9 mouse cellular contexts compared by ENCODE assay signal in genomic region chr1:71844938-71845685, GRCm38 (mm10).
DNase-seq lines count a peak whose midpoint lies in the region; ATAC-seq lines count a peak whose summit lies in the region.
"Had no signal": no experiment of that assay in that cellular context is flagged by ENCODE, and none has a peak within 500 bp of the region (broad histone marks: within the 10 kb centered on the region; RNA-seq: fewer than 3 reads in every experiment).

No protein-coding gene starts in this region.

- H3K4me2 ChIP-seq in kidney, embryonic 15.5 days = peak overlapping the region; percentile 41
- H3K4me2 ChIP-seq: neural tube, embryonic 13.5 days had no signal

- H3K27me3 ChIP-seq in kidney, embryonic 15.5 days = no peaks in the 10 kb centered on the region
- H3K27me3 ChIP-seq: neural tube, embryonic 13.5 days had no signal

- WGBS in kidney, embryonic 15.5 days = 38% methylated on average over 16 of the region's 16 CpGs

- H3K4me3 ChIP-seq in kidney, embryonic 15.5 days (replicated peaks) = no peak overlapping the region
- H3K4me3 ChIP-seq: neural tube, embryonic 13.5 days had no signal

- H3K27ac ChIP-seq in kidney, embryonic 15.5 days = peak overlapping the region; percentile 79
- H3K27ac ChIP-seq: neural tube, embryonic 13.5 days had no signal

- DNase-seq in adrenal gland, postnatal 10 days = peak; percentile 5
- DNase-seq in adrenal gland, postnatal 25 days = no peak
- peak; percentile 6 for DNase-seq in frontal cortex, postnatal 25 days (ENCODE audit: low spot score in 2 of 2)
- DNase-seq in right cerebral cortex, adult 2 months (ENCODE audit: low spot score in 2 of 2) = peak; percentile 31 to 49
- no peak for DNase-seq in natural killer cell, adult 2 months (ENCODE audit: low spot score in 2 of 2)
- DNase-seq in cerebellum, postnatal 25 days = no peak
- DNase-seq in spleen, postnatal 36 days (ENCODE audit: low spot score in 2 of 2) = no peak

- no peaks in the 10 kb centered on the region for H3K9me3 ChIP-seq in kidney, embryonic 15.5 days (replicated peaks)
- H3K9me3 ChIP-seq: neural tube, embryonic 13.5 days had no signal

- peaks cover 10% of the 10 kb centered on the region; the same call in 1 of the 2 replicates for H3K4me1 ChIP-seq in kidney, embryonic 15.5 days

- H3K9ac ChIP-seq in kidney, embryonic 15.5 days = no peak overlapping the region
- H3K9ac ChIP-seq: neural tube, embryonic 13.5 days had no signal

- peak; percentile 82 for ATAC-seq in kidney, embryonic 15.5 days (replicated peaks; ENCODE audit: low FRiP score)

- H3K36me3 ChIP-seq in kidney, embryonic 15.5 days = no peaks in the 10 kb centered on the region
- H3K36me3 ChIP-seq: neural tube, embryonic 13.5 days had no signal

Comparison
In these comparisons a context has a peak if more than half of its experiments do, and no peak if none do; other contexts are left out.
1. DNase-seq: peak in adrenal gland, postnatal 10 days (single experiment), frontal cortex, postnatal 25 days (2 of 2) and right cerebral cortex, adult 2 months (2 of 2); none in adrenal gland, postnatal 25 days (single experiment), natural killer cell, adult 2 months (0 of 2), cerebellum, postnatal 25 days (0 of 2) and spleen, postnatal 36 days (0 of 2).